Mouse (Mus musculus): ENCODE measurements at regions not wholly inside any gene's neighbourhood (a gene's known extent, or its start where the extent isn't known, plus 50 kb on each side); places are given as distances from the start of the nearest gene placed in this dataset.

- no peak overlapping the region for H3K9ac ChIP-seq (replicated peaks)
- H3K4me3 ChIP-seq (ENCODE audit: insufficient read depth in 1 of 2, low read depth in 2 of 2, low read length in 2 of 2) = no peak overlapping the region
- TF ChIP-seq EP300 (IDR thresholded peaks at IDR 0.05; ENCODE audit: low read depth) (no peak), CTCF (IDR thresholded peaks at IDR 0.05; ENCODE audit: low read depth) (no peak)
- DNase-seq (ENCODE audit: low read depth in 3 of 3, low spot score in 3 of 3) = no peak
- no peak overlapping the region for H3K27ac ChIP-seq
- H3K9me3 ChIP-seq (ENCODE audit: control insufficient read depth, low read length) = no peaks in the 10 kb centered on the region
- H3K36me3 ChIP-seq (replicated peaks; ENCODE audit: control insufficient read depth, insufficient read depth, low read depth) = no peaks in the 10 kb centered on the region
- no peak for ATAC-seq (ENCODE audit: insufficient read depth)
- H3K4me2 ChIP-seq (ENCODE audit: low read depth) = no peak overlapping the region
- H3K27me3 ChIP-seq (ENCODE audit: control insufficient read depth, insufficient read depth, low read length) = no peaks in the 10 kb centered on the region
- H3K4me1 ChIP-seq (replicated peaks; ENCODE audit: control insufficient read depth in 2 of 2, insufficient read depth in 2 of 2, low read length in 1 of 2) = no peaks in the 10 kb centered on the region
Measured at GRCm38 (mm10) chr8:87071224-87071623, 186.2 kb upstream of the N4bp1 start.

DNA sequence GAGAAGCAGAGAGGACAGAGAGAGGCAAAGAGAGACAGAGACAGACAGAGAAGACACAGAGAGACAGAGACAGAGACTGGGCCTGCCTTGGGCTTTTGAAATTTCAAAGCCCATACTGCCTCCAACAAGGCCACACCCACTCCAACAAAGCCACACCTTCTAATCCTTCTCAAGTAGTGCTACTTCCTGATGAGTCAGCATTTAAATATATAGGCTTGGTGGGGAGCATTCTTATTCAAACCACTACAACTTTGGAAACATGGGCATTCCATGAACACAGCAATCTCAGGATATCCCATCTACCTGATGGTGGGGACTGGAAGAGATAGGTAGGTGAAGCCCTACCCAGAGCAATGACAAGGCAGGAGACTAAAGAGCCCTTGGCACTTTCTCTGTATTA is 182.0 kb upstream of the N4bp1 start:
- H3K9ac ChIP-seq (replicated peaks) = no peak overlapping the region
- no peak for ATAC-seq (ENCODE audit: insufficient read depth)
- H3K4me3 ChIP-seq (ENCODE audit: insufficient read depth in 1 of 2, low read depth in 2 of 2, low read length in 2 of 2) = no peak overlapping the region
- H3K27ac ChIP-seq = no peak overlapping the region
- no peak overlapping the region for H3K4me2 ChIP-seq (ENCODE audit: low read depth)
- H3K9me3 ChIP-seq (ENCODE audit: control insufficient read depth, low read length) = no peaks in the 10 kb centered on the region
- TF ChIP-seq EP300 (IDR thresholded peaks at IDR 0.05; ENCODE audit: low read depth) (no peak), CTCF (IDR thresholded peaks at IDR 0.05; ENCODE audit: low read depth) (no peak)
- no peak for DNase-seq (ENCODE audit: low read depth in 3 of 3, low spot score in 3 of 3)
- H3K27me3 ChIP-seq (ENCODE audit: control insufficient read depth, insufficient read depth, low read length) = no peaks in the 10 kb centered on the region
- H3K4me1 ChIP-seq (replicated peaks; ENCODE audit: control insufficient read depth in 2 of 2, insufficient read depth in 2 of 2, low read length in 1 of 2) = no peaks in the 10 kb centered on the region
- H3K36me3 ChIP-seq (replicated peaks; ENCODE audit: control insufficient read depth, insufficient read depth, low read depth) = no peaks in the 10 kb centered on the region

GRCm38 (mm10) chr8:87064768-87065167 is 179.7 kb upstream of the N4bp1 start:
- H3K9me3 ChIP-seq (ENCODE audit: control insufficient read depth, low read length) = no peaks in the 10 kb centered on the region; the same call in 1 of the 2 replicates
- ATAC-seq (ENCODE audit: insufficient read depth) (no peak), DNase-seq (ENCODE audit: low read depth in 3 of 3, low spot score in 3 of 3) (no peak)
- H3K27ac ChIP-seq = no peak overlapping the region
- H3K4me3 ChIP-seq (ENCODE audit: insufficient read depth in 1 of 2, low read depth in 2 of 2, low read length in 2 of 2) = no peak overlapping the region
- no peak for TF ChIP-seq EP300 (IDR thresholded peaks at IDR 0.05; ENCODE audit: low read depth)
- TF ChIP-seq CTCF (IDR thresholded peaks at IDR 0.05; ENCODE audit: low read depth) = no peak
- H3K9ac ChIP-seq (replicated peaks) = no peak overlapping the region
- H3K4me2 ChIP-seq (ENCODE audit: low read depth) = no peak overlapping the region
- no peaks in the 10 kb centered on the region for H3K36me3 ChIP-seq (replicated peaks; ENCODE audit: control insufficient read depth, insufficient read depth, low read depth)
- H3K27me3 ChIP-seq (ENCODE audit: control insufficient read depth, insufficient read depth, low read length) = no peaks in the 10 kb centered on the region
- WGBS (ENCODE audit: insufficient replicate concordance) = 72% methylated on average over 9 of the region's 9 CpGs
- no peaks in the 10 kb centered on the region for H3K4me1 ChIP-seq (replicated peaks; ENCODE audit: control insufficient read depth in 2 of 2, insufficient read depth in 2 of 2, low read length in 1 of 2)

- ATAC-seq (ENCODE audit: insufficient read depth) (no peak), DNase-seq (ENCODE audit: low read depth in 3 of 3, low spot score in 3 of 3) (no peak)
- H3K36me3 ChIP-seq (replicated peaks; ENCODE audit: control insufficient read depth, insufficient read depth, low read depth) = no peaks in the 10 kb centered on the region
- no peaks in the 10 kb centered on the region for H3K27me3 ChIP-seq (ENCODE audit: control insufficient read depth, insufficient read depth, low read length)
- no peak overlapping the region for H3K4me2 ChIP-seq (ENCODE audit: low read depth)
- no peak overlapping the region for H3K4me3 ChIP-seq (ENCODE audit: insufficient read depth in 1 of 2, low read depth in 2 of 2, low read length in 2 of 2)
- no peaks in the 10 kb centered on the region; the same call in 1 of the 2 replicates for H3K9me3 ChIP-seq (ENCODE audit: control insufficient read depth, low read length)
- 73% methylated on average over 12 of the region's 12 CpGs for WGBS (ENCODE audit: insufficient replicate concordance)
- H3K27ac ChIP-seq = no peak overlapping the region
- H3K4me1 ChIP-seq (replicated peaks; ENCODE audit: control insufficient read depth in 2 of 2, insufficient read depth in 2 of 2, low read length in 1 of 2) = no peaks in the 10 kb centered on the region
- no peak overlapping the region for H3K9ac ChIP-seq (replicated peaks)
- TF ChIP-seq CTCF (IDR thresholded peaks at IDR 0.05; ENCODE audit: low read depth) (no peak), EP300 (IDR thresholded peaks at IDR 0.05; ENCODE audit: low read depth) (no peak)
Measured at GRCm38 (mm10) chr8:87064250-87064747, 179.2 kb upstream of the N4bp1 start.

DNA sequence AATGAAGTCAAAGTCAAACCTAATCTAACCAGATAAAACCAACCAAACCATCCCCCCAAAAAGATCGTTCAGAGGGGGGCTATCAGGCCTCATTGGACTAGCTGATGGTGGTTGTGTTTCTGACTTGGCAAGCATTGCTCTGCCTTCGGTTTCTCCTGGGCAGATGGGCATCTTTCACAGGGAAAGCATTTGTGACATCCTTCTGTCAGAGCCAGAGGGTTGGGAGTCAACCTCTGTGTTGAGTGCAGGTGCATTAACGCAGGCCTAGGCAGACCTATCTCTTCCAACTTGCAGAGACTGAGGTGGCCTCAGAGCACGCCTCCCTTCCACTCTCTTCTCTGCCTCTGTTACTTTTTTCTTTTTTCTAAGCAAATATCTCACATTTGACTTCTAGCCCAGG is 178.5 kb upstream of the N4bp1 start:
- Histone ChIP-seq H3K9ac (replicated peaks) (no peak overlapping the region), H3K4me1 (replicated peaks; ENCODE audit: control insufficient read depth in 2 of 2, insufficient read depth in 2 of 2, low read length in 1 of 2) (no peaks in the 10 kb centered on the region), H3K27me3 (ENCODE audit: control insufficient read depth, insufficient read depth, low read length) (no peaks in the 10 kb centered on the region), H3K4me3 (ENCODE audit: insufficient read depth in 1 of 2, low read depth in 2 of 2, low read length in 2 of 2) (no peak overlapping the region), H3K9me3 (ENCODE audit: control insufficient read depth, low read length) (no peaks in the 10 kb centered on the region; the same call in 1 of the 2 replicates), H3K4me2 (ENCODE audit: low read depth) (no peak overlapping the region), H3K36me3 (replicated peaks; ENCODE audit: control insufficient read depth, insufficient read depth, low read depth) (no peaks in the 10 kb centered on the region), H3K27ac (no peak overlapping the region)
- WGBS (ENCODE audit: insufficient replicate concordance) = 56% methylated on average over 4 of the region's 4 CpGs
- TF ChIP-seq EP300 (IDR thresholded peaks at IDR 0.05; ENCODE audit: low read depth) = no peak
- no peak for TF ChIP-seq CTCF (IDR thresholded peaks at IDR 0.05; ENCODE audit: low read depth)
- ATAC-seq (ENCODE audit: insufficient read depth) = no peak
- DNase-seq (ENCODE audit: low read depth in 3 of 3, low spot score in 3 of 3) = no peak
